Mouse (Mus musculus) lung, postnatal 0 days (tissue): ENCODE measurements around the gene Prss30.

Experiments used
- CTCF ChIP-seq: IDR thresholded peaks from 2 replicates; pipeline ENCODE4 v1.5.1; 2016; ENCODE audit warnings: antibody characterized with exemption, mild to moderate bottlenecking
- EP300 ChIP-seq: IDR thresholded peaks from 2 replicates; pipeline ENCODE4 v1.6.1; 2016; ENCODE audit warnings: antibody characterized with exemption, mild to moderate bottlenecking, control low read depth

DNA sequence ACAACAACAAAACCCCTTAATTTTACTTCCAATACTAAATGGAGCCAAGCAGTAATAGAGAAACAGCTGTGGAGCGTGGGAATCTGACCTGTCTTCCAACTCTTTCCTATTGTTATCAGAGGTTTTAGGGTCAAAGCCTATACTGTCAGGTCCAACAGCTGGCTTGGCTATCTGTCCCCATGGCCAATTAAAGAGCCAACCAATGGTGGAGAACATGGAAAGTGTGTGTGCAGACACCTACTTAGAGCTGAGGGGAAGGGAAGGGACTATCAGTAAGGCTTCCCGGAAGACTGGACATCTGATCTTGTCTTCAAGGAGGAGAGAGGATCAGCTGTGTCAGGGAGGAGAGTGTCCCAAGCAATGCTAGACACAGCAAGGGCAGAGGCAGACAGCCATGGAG is 31.3 kb downstream of the Prss30 start:
- TF ChIP-seq CTCF: no peak
- no peak for TF ChIP-seq EP300
